Mouse (Mus musculus) urinary bladder, postnatal 10 days (tissue): Measurements from ENCODE around the gene Fry.

Experiments used
- DNase-seq: peaks from one replicate; pipeline ENCODE4 v3.0.0; 2022; ENCODE audit warnings: low spot score

The Fry gene

DNA sequence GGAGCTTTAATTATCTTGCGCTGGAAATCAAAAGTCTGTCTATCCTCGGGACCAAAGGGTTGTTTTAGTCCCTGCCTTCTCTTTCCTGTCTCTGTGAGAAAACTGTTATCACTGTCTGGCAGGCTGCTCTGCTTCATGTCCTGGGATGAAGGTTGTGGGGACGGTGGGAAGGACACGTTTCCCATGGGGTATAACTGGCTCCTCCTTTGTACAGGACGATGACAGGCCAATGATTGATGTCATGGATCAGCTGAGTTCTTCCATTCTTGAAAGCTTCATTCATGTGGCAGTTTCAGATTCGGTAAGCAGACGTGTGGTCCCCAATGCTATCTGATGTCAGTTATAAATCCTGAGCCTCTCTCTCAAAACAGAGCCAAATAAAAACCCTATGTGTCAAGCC, 272.0 kb downstream of the Fry start:
- DNase-seq: no peak

DNA sequence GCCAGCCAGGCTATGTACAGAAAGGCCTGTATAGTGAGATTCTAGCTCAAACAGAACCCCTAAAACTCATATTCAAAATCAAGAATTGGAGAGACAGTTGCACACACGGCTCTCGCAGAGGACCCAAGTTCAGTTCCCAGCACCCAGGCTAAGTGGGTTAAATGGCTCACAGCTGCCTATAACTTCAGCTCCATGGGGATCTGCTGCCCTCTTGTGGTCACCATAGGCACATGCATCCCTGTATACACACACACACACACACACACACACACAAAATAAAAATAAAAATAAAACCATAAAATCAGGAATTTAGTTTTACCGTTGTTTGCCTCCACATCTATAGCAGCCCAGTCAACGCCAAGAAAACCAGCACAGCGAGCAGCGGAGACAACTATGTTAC, 276.2 kb downstream of the Fry start:
- no peak for DNase-seq

DNA sequence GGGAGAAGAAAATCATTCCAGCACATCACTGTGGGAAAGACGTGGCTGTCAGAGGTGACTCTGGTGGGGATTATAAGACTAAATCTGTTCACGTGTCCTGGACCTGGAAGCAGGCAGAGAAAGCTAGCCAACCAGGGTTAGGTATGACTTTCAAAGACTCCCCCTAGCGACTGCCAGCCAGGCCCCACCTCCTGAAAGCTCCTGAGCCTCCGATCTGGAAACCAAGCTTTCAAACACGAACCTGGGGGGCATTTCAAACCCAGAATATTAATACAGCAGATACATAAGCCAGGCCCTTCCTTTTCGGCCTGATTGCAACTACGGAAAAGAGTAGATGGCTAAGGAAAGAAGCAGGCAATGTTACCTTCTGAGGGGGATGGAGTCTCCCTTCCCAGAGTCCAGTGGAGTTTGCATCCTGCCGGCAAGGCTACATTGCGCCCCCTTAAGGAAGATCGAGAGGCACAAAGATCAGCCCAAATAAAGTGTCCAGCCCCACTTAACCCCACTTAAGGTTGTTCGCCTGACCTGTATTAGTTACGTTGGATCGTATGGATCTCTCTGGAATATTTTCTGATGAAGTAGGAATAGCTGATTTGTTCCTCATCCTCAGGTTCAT, 284.5 kb downstream of the Fry start:
- no peak for DNase-seq

DNA sequence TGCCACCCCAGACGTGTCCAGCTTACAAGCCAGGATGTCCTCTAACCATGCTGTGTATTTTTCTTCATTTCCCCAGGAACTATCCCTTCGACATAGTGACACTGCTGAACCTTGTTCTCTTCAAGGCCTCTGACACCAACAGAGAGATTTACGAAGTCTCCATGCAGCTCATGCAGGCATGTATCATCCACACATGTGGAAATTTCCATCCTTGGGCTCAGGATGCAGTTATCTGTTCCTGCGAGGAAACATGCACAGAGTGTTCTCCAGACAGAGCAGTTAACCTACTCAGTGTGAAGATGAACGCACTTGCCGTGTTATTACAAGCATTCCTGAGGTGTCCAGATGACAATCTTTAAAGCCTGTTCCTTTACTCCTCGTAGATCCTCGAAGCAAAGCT, 286.4 kb downstream of the Fry start:
- no peak for DNase-seq

DNA sequence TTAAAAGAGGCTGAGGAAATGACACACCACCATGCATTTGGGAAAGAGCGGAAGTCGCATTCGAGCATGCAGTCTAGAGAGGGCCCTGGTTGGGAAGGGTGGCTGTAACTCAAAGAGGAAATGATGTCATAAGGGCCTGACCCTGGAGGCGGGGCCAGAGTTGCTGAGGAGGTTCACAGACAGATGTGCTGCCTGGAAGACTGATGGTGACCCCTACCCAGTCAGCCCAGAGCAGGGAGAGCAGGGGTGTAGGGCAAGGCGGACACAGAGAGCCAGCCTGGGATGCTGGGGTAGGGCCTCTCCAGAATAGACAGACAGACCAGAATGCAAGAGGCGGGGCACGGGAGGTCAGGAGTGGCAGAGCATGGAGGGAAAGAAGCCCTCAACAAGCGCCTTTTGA, 290.5 kb downstream of the Fry start:
- no peak for DNase-seq

DNA sequence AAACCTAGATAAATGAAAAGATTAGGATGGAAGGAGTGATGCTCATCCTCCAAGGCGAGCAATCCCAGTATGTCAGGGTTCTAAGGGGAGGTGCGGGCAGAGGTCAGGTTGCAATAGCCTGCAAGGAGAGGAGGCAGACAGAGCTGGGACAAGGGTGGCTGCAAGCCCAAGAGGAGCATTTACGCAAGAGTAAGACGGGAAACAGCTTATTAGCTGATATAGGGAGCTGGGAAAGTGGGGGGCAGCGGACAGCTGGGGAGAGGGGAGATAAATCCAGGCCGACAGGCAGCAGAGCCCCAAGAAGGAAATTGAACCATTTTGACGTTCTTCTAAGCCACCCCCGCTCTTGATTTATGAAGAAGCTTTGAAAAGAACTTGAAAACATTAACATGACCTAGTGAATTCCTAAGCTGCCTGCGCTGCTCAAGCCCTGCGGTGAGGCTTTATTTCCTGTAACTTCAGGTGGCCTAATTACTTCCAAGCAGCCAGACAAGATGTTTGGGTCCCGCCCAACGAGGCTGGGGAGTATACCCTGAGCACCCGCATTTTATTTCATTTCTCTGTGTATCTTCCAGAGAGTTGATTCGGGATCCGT, 291.1 kb downstream of the Fry start:
- no peak for DNase-seq

DNA sequence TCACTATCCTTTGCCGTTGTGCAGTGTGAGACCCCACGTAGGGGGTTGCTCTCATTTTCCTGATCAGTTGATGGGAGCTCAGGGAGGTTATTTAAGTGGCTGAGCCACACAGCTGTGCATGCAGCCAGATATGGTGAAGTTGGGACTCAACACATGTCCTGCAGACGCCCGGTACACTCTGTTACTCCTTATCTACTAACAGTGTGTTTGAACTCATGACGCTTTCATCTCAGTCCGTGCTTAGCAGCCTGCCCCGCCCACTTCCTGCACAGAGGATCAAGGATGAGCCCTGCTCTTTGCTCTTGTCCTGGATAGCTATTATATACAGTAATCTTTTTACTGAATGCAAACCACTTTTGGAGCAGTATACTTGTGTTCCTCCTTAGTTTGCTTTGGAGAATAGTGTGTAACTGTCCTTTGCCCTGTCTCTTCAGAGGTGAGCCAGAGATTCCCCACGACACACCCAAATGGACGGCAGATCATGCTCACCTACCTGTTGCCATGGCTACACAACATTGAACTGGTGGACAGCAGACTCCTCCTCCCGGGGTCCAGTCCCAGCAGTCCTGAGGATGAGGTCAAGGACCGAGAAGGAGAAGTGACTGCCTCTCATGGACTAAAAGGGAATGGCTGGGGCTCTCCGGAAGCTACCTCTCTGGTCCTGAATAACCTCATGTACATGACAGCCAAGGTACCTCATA, 294.5 kb downstream of the Fry start:
- no peak for DNase-seq

DNA sequence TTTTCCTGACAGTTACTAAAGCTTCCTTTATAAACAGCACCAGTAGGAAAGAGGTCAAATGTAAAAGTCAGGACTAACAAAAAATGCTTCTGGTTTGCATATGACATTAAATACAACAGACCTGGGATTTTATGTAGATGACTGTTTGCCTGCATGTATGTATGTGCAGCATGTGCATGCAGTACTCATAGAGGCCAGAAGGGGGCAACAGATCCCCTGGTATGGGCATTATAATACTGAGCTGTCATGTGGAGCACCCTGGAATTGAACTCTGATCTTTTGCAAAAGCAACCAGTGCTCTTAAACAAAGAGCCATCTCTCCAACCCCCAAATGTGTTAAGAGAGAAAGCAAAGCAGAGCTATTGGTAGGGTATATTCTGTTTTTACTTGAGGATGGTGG, 296.4 kb downstream of the Fry start:
- no peak for DNase-seq

DNA sequence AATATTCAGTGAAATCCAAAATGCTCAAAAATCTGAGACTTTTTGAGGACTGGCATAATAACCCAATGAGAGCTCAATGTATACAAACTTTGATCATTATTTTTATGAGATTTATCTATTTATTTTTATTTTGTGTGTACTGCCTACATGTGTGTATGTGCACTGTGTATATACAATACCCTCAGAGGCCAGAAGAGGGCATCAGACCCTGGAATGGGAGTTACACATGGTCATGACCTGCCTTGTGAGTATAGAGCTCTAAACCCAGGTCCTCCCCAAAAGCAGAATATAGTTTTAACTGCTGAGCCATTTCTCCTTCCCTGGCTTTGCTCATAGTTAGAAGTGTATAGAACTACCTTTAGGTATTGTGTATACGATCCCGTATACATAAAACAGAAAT, 298.8 kb downstream of the Fry start:
- no peak for DNase-seq

DNA sequence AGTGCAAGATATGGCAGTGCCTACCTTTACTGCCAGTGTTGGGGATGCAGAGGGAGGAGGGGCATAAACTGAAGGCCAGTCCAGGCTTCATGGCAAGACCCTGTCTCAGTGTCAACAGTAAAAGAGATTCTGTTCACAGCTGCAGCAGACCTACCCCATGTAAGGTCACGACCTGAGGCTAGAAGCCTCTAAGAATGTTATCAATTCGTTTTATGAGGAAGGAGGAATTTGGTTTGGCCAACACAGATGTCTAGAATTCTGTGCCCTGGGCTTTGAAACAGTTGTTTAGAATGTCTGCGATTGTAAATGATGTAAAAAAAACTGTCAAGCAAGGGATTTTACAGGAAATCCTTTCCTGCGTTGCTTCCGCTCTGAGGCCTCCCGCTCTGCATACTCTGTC, 299.6 kb downstream of the Fry start:
- no peak for DNase-seq

DNA sequence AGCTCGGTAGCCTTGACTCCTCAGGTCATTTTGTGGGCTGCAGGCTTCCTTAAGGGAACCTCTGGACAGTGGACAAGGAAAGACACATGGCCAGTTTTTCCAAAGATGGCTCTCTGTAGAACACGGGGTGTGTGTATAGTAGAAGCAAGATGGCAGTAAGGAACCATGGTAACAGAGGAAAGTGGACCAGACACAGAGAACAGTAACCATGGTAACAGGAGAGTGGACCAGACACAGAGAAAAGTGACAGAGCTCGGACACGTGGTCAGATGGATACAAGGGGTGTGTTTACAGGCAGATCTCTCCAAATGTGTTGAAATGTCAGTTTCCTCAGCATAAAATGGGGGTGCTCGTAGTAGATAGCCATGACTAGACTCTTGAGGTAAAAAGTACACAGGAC, 306.6 kb downstream of the Fry start:
- DNase-seq: no peak

DNA sequence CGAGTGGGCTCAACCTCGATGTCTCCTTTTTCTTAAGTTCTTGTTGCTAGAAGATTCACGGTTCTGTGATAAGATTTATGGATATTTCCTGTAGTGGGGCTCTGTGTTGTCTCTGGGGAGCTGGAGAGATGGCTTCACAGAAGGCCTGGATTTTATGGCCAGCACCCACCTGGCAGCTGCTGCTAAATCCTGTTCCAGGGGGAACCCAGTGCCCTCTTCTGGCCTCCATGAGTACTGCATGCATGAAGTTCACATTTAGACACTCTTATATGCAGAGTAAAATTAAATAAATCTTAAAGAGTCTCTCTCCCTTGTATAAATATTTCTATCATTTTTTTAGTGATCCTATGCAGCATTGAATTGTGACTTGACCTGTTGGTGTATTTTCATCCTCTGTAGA, 308.1 kb downstream of the Fry start:
- DNase-seq: no peak

DNA sequence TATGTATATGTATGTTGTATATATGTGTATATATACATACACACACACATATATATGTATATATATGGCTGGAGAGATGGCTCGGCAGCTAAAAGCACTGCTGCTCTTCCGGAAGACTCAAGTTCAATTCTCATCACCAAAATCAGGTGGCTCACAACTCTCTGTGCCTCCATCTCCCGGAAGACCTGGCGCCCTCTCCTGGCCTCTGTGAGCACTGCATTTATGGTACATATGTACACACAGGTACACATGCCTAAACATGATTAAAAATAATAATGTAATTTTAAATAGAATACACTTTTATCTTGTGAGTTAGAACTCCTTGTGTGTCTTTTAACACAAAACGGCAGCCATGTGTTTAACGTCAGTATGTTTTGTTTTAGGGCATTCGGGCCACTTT, 312.8 kb downstream of the Fry start:
- DNase-seq: no peak

DNA sequence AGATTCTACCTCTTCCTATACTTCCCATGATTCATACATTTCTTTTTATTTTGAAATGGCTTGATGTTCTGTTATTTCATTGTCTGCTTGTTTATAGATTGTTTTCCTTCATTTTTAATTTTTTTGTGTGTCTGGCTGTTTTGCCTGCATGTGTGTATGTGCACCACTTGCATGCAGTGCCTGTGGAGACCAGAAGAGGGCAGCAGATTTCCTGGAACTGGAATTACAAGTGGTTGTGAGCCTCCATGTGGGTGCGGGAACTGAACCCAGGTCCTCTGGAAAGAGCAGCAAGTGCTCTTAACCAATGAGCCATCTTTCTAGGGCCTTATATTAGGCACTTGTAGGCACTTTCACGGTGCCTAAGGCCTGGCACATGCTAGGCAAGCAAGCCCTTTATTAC, 314.5 kb downstream of the Fry start:
- no peak for DNase-seq

DNA sequence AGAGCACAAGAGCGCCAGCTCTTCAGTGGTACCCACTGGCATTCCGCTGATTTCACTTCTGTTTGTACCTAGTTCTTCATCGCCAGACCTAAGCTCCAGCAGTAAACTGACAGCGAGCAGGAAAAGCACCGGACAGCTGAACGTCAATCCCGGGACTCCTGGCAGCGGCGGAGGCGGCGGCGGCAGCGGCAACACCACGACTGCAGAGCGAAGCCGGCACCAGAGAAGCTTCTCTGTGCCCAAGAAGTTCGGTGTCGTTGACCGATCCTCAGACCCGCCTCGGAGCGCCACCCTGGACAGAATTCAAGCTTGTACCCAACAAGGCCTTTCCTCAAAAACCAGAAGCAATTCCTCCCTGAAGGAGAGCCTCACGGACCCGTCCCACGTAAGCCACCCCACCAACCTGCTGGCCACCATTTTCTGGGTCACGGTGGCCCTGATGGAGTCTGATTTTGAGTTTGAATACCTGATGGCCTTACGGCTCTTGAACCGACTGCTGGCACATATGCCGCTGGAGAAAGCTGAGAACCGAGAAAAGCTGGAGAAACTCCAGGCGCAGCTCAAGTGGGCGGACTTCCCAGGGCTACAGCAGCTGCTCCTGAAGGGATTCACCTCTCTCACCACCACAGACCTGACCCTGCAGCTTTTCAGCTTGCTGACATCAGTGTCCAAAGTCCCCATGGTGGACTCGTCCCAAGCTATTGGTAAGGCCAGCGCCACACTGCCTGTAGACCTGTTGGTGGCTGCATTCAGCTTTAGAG, 318.4 kb downstream of the Fry start:
- no peak for DNase-seq

DNA sequence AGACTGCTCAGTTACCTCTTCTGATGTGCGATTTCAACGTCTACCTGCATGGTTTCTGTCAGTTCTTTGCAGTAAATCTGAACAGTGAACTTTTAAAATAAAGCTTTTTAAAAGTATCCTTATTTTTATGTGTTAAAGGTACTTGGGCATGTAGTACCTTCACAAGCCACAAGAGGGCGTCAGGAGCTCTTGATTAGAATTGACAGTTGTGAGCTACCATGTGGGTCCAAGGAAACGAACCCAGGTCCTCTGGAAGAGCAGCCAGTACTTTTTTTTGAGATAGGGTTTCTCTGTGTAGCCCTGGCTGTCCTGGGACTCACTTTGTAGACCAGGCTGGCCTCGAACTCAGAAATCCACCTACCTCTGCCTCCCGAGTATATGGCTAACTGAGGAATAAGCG, 323.2 kb downstream of the Fry start:
- DNase-seq: no peak

DNA sequence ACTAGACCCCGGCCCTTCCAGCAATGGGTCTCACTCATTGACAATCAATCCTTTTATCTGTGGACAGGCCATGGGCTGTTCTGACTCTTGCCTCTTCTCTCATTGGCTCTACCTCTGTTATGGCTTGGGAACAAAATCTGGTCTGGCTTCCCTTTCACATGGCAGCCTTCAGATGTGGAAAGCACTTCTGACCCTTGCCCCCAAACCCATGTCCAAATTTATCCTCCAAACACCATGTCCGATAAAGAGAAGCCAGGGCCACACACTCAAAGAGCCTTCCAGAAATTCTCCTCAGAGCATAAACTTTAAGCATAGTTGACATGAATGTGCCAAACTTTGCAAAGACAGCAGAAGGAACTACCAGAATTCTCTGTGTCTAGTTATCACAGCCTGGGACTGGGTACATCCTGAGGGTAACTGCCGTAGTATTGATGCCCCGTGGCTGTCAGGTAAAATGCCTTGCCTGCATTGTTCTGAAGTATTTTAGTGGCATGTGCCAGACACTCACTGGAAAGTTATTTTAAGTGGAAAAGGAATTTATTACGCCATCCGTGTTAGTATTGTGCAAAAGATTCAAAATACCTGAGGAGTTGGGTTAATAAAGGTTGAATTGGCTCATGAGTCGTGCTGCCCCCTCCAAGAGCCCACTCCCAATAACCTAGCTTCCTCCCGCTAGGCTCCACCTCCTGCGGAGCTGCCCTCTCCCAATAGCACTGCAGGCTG, 333.0 kb downstream of the Fry start:
- DNase-seq: no peak

DNA sequence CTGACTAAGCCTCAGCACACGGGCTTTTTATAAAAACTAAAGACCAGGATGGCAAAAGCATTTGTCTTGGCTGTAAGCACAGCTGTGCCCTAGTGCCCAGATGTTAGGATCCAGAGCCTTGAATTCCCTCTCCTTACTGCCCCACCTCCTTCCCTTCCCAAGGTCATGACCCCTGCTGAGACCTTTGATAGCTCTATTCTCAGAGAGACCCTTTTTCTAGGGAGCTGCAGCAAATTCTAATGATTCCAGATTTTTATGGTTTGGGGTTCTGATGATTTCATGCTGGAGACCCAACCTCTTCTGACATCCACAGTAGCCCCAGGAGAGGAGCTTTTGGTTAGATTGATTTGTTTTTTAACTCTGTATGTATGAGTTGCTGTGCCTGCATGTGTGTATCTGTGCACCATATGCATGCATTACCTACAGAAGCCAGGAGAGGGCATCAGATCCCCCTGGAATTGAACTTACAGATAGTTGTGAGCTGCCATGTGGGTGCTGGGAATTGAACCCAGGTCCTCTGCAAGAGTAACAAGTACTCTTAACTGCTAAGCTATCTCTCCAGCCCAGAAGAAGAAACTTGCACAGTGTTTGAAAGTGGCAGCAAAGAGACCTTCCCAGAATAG, 333.7 kb downstream of the Fry start:
- DNase-seq: no peak

DNA sequence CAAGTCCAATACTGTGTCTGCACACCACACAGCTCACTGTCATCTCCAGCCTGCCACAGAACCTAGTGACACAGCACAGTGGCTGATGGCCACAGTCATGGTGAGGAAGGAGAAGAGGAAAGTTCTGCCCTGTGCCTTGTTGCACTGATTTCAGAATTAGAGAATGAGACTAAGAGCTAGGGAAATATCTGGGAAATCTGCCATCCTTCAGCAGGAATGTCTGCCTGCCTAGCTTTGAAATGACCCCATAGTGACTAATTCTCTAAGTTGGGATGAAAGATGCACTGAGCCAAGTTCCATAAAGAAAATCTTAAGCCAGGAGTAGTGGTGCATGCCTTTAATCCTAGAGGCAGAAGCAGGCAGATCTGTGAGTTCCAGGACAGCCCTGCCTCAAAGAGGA, 334.2 kb downstream of the Fry start:
- DNase-seq: no peak

DNA sequence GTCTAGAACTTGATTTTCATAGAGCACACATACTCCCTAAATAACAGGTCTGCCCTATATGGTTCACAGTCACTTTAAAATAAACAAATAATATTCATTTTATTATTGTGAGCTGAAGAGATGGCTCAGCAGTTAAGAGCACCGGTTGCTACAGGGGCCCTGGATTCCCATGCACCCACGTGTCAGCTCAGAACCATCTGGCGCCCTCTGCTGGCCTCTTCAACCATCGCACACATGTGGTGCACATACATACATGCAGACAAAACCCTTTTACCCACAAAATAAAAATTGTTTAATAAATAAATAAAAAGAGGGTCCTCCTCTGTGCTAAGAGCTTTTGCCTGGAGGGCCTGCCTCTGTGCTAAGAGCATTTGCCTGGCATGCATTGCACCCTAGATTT, 335.0 kb downstream of the Fry start:
- DNase-seq: no peak

DNA sequence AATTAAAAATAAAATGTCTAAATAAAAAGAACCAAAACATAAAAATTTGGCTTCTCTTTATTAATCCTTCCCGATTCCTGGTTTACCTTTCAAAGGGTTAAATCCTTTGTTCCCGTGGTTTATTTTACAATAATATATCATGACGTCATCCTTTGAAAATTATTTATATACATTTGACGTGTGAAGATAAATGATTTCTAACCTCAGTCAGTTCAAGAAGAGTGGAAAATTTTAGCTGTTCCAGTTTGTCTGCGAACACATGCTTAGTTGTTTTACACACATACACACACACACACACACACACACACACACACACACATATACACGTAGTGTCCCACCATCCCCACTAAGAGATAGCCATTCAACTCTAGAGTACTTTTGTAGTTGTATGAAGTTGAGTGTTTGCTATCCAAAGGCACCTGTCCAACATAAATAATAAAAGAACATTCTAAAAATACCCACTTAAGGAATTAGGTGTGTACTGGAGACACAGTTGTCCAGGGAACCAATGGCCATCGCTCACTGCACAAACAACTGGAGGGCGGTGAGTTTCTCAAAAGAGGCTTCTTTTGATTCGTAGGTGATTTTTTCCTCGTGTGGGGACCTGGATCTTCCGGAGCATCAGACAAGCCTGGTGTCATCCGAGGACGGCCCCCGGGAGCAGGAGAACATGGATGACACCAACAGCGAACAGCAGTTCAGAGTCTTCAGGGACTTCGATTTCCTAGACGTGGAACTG, 338.9 kb downstream of the Fry start:
- no peak for DNase-seq
